Mouse (Mus musculus): ENCODE results near the gene Got1.

DNA sequence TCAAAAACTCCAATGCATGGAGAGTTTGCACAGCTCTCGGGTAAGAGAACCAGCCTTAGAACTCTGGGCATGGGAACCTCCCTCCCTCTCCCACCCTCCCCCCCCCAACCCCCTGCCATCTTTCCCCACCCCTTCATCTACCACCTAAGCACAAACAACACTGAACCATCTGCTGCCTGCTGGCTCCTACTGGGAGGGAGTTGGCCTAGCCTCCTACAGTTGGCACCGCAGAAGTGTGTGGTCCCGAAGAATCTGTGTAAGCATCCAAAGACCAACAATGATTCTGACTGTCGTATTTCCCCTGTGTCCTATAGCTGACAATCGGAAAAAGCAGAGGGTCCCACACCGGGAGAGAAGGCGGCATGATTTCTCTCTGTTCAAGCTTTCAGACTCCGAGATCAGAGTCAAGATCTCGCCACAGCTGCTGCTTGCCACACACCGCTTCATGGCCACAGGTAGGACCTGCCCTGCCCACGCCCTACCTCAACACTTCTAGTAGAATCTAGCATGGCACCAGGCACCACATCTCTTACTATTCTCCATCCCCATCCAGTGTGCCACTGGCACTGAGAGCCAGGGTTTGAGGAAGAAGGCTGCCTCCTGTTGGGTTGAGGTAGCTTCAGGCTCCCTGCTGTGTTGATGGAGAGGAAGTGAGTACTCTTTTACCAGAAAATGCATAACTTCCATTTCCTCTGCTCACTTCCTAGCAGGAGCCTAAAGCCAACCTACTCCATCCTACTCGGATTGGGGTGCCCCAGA is 56.3 kb downstream of the Got1 start:
- TF ChIP-seq CTCF (conservative IDR thresholded peaks at IDR 0.05 in 1 of 2, IDR thresholded peaks at IDR 0.05 in 1 of 2; ENCODE audit: low read depth in 2 of 2, low read length in 2 of 2) (no peak), UBTF (IDR thresholded peaks at IDR 0.05; ENCODE audit: low read depth, low read length) (no peak), POLR2A (IDR thresholded peaks at IDR 0.05; ENCODE audit: low read depth, low read length) (no peak), NELFE (IDR thresholded peaks at IDR 0.05; ENCODE audit: low read depth, low read length) (no peak), MAX (IDR thresholded peaks at IDR 0.05; ENCODE audit: low read length) (no peak), SMC3 (IDR thresholded peaks at IDR 0.05; ENCODE audit: low read depth, low read length) (no peak), HCFC1 (IDR thresholded peaks at IDR 0.05; ENCODE audit: low read depth, low read length) (no peak), GABPA (IDR thresholded peaks at IDR 0.05; ENCODE audit: insufficient replicate concordance, low read depth, low read length) (no peak), ZNF384 (IDR thresholded peaks at IDR 0.05; ENCODE audit: low read depth, low read length) (no peak), EP300 (IDR thresholded peaks at IDR 0.05; ENCODE audit: low read length) (no peak), SIN3A (IDR thresholded peaks at IDR 0.05; ENCODE audit: low read length) (no peak), USF1 (IDR thresholded peaks at IDR 0.05; ENCODE audit: low read depth, low read length) (no peak)
